Mouse (Mus musculus) kidney, adult 11 months (tissue): ENCODE measurements around the gene Vmn1r139.
"Not testable (repeated sequence)": the region's sequence is repeated elsewhere in the genome, so short reads cannot be mapped to it uniquely, and the experiment has no call there.

Source experiments
- DNase-seq: peaks from one replicate; pipeline ENCODE4 v3.0.0; 2022

The Vmn1r139 gene

GRCm38 (mm10) chr7:22068757-22069156 is at the start of gene Vmn1r139:
TSS of gene Vmn1r139 (plus strand) at chr7:22069057.
- DNase-seq, result not testable (repeated sequence)

- not testable (repeated sequence) for DNase-seq
Observed at GRCm38 (mm10) chr7:22028797-22029196, 40.1 kb upstream of the Vmn1r139 start, which contains the start of gene Vmn1r138. TSS of gene Vmn1r138 (minus strand) at chr7:22028897.

GRCm38 (mm10) chr7:22056205-22056604 is 12.7 kb upstream of the Vmn1r139 start, which contains the start of gene Gm6176:
TSS of gene Gm6176 (minus strand) at chr7:22056305.
- DNase-seq, result not testable (repeated sequence)

- DNase-seq, result not testable (repeated sequence)
Observed at GRCm38 (mm10) chr7:22118145-22118544, 49.3 kb downstream of the Vmn1r139 start, which contains the start of gene Gm16451. TSS of gene Gm16451 (minus strand) at chr7:22118245.

- DNase-seq, result not testable (repeated sequence)
Observed at GRCm38 (mm10) chr7:22134641-22135040, 65.8 kb downstream of the Vmn1r139 start, which contains the start of gene Gm10666. TSS of gene Gm10666 (minus strand) at chr7:22134741.
